Mouse (Mus musculus) neural tube, embryonic 11.5 days (tissue): ENCODE measurements around the gene Haus3. TPM values are rescaled to one million over a fixed set of nuclear protein-coding genes. Genes with fewer than 3 reads are reported as not detected.

ENCODE experiments used
- ATAC-seq: fragments of 200-750 bp; cut with Nextera tagmentation; 2 replicates; pipeline ENCODE4 v1.8.0; 2017; ENCODE audit warnings: moderate number of reproducible peaks, mild to moderate bottlenecking, moderate TSS enrichment, moderate library complexity; ENCODE audit not compliant: insufficient read depth, low FRiP score, low TSS enrichment
- DNase-seq: peaks from one replicate; pipeline ENCODE4 v3.0.0-alpha.2; 2015; ENCODE audit warnings: low spot score
- H3K27ac ChIP-seq: fragments of 300-500 bp; sonication (generic); 2 replicates; pipeline ENCODE4 v1.5.1; 2014; ENCODE audit warnings: low read depth, mild to moderate bottlenecking, low read length
- H3K27me3 ChIP-seq: fragments of 300-500 bp; sonication (generic); 2 replicates; pipeline ENCODE4 v1.6.1; 2014; ENCODE audit warnings: mild to moderate bottlenecking, low read length, mixed read lengths; ENCODE audit not compliant: control insufficient read depth, insufficient read depth
- H3K36me3 ChIP-seq: fragments of 300-500 bp; sonication (generic); 2 replicates; pipeline ENCODE4 v1.6.1; 2014; ENCODE audit warnings: mild to moderate bottlenecking, low read length, moderate library complexity, mixed read lengths; ENCODE audit not compliant: control insufficient read depth, insufficient read depth
- H3K4me1 ChIP-seq: fragments of 300-500 bp; sonication (generic); 2 replicates; pipeline ENCODE4 v1.6.1; 2014; ENCODE audit warnings: low read length, mixed read lengths; ENCODE audit not compliant: control insufficient read depth, insufficient read depth
- H3K4me2 ChIP-seq: fragments of 300-500 bp; sonication (generic); 2 replicates; pipeline ENCODE4 v1.6.1; 2014; ENCODE audit warnings: low read depth, mild to moderate bottlenecking, moderate library complexity
- H3K4me3 ChIP-seq: fragments of 300-500 bp; sonication (generic); 2 replicates; pipeline ENCODE4 v1.5.1; 2014; ENCODE audit warnings: low read depth, low read length
- H3K9ac ChIP-seq: fragments of 300-500 bp; sonication (generic); 2 replicates; pipeline ENCODE4 v1.6.1; 2014; ENCODE audit warnings: mild to moderate bottlenecking, low read length
- H3K9me3 ChIP-seq: fragments of 300-500 bp; sonication (generic); 2 replicates; pipeline ENCODE4 v1.6.1; 2016; ENCODE audit warnings: low read length; ENCODE audit not compliant: control insufficient read depth
- WGBS: fragments of 180-500 bp; shearing (Covaris S2); extraction: QIAGEN DNeasy Blood & Tissue Kit; methylation state at CpG from one replicate; pipeline ENCODE4 v1.1.7; 2014; 5-methylcytosine and 5-hydroxymethylcytosine counted together
- polyA plus RNA-seq: library from polyadenylated mRNA; unstranded; fragments of >200 nt; fragmentation: Nextera tagmentation; extraction: Ambion mirVana; gene quantifications from 2 replicates; pipeline ENCODE4 v1.2.1, GENCODE M21; 2014

Gene Haus3
- polyA plus RNA-seq, 1 experiment from 2014 or later: 40.6 TPM

GRCm38 (mm10) chr5:34170726-34171125 lies 1.4 kb upstream of the Haus3 start:
- no peaks in the 10 kb centered on the region; the same call in none of the 2 replicates for H3K36me3 ChIP-seq
- peaks cover 8% of the 10 kb centered on the region; the same call in 1 of the 2 replicates for H3K4me1 ChIP-seq
- H3K27ac ChIP-seq: no peak overlapping the region
- DNase-seq (no peak), ATAC-seq (no peak)
- H3K4me3 ChIP-seq: no peak overlapping the region
- no peak overlapping the region for H3K4me2 ChIP-seq
- H3K9ac ChIP-seq: no peak overlapping the region
- H3K9me3 ChIP-seq: no peaks in the 10 kb centered on the region
- 92% methylated on average over 4 of the region's 4 CpGs for WGBS
- no peaks in the 10 kb centered on the region for H3K27me3 ChIP-seq

- Histone ChIP-seq H3K4me1 (peaks cover 8% of the 10 kb centered on the region; the same call in 1 of the 2 replicates), H3K27me3 (no peaks in the 10 kb centered on the region), H3K9me3 (no peaks in the 10 kb centered on the region), H3K36me3 (no peaks in the 10 kb centered on the region; the same call in 1 of the 2 replicates), H3K9ac (peak overlapping the region; percentile 61), H3K27ac (peak overlapping the region; percentile 87), H3K4me3 (peak overlapping the region; percentile 77), H3K4me2 (peak overlapping the region; percentile 41)
- 84% methylated on average over 3 of the region's 3 CpGs for WGBS
- no peak for ATAC-seq
- no peak for DNase-seq
These were observed 627 bp upstream of the Haus3 start for GRCm38 (mm10) chr5:34169954-34170353.

GRCm38 (mm10) chr5:34167857-34168256 lies 1.5 kb downstream of the Haus3 start:
- H3K9me3 ChIP-seq: no peaks in the 10 kb centered on the region
- H3K9ac ChIP-seq: no peak overlapping the region
- peaks cover 8% of the 10 kb centered on the region; the same call in 1 of the 2 replicates for H3K4me1 ChIP-seq
- 0 out of 2 replicates have a peak, but pooled peaks cover 2% of the 10 kb centered on the region for H3K36me3 ChIP-seq
- H3K4me2 ChIP-seq: peak overlapping the region; percentile 5; the same call in 1 of the 2 replicates
- H3K27me3 ChIP-seq: no peaks in the 10 kb centered on the region
- 83% methylated on average over 4 of the region's 4 CpGs for WGBS
- no peak overlapping the region for H3K27ac ChIP-seq
- DNase-seq: no peak
- no peak overlapping the region; the same call in 1 of the 2 replicates for H3K4me3 ChIP-seq
- ATAC-seq: no peak

- WGBS: 93% methylated on average over 4 of the region's 4 CpGs
- Histone ChIP-seq H3K27ac (no peak overlapping the region), H3K4me3 (no peak overlapping the region), H3K4me2 (no peak overlapping the region), H3K9me3 (no peaks in the 10 kb centered on the region), H3K27me3 (no peaks in the 10 kb centered on the region), H3K36me3 (0 out of 2 replicates have a peak, but pooled peaks cover 2% of the 10 kb centered on the region), H3K9ac (no peak overlapping the region), H3K4me1 (peaks cover 8% of the 10 kb centered on the region; the same call in 1 of the 2 replicates)
- DNase-seq: no peak
- ATAC-seq: no peak
These were observed 3.5 kb downstream of the Haus3 start for GRCm38 (mm10) chr5:34165793-34166192.

- ATAC-seq: no peak
- Histone ChIP-seq H3K27ac (no peak overlapping the region), H3K27me3 (no peaks in the 10 kb centered on the region), H3K9me3 (no peaks in the 10 kb centered on the region), H3K36me3 (no peaks in the 10 kb centered on the region), H3K9ac (no peak overlapping the region), H3K4me2 (no peak overlapping the region), H3K4me1 (no peaks in the 10 kb centered on the region), H3K4me3 (no peak overlapping the region)
- no peak for DNase-seq
These were observed 20.9 kb downstream of the Haus3 start for GRCm38 (mm10) chr5:34148476-34148875.

GRCm38 (mm10) chr5:34147554-34147953 lies 21.8 kb downstream of the Haus3 start:
- 89% methylated on average over 3 of the region's 3 CpGs for WGBS
- no peak overlapping the region for H3K27ac ChIP-seq
- ATAC-seq (no peak), DNase-seq (no peak)
- H3K4me1 ChIP-seq: no peaks in the 10 kb centered on the region
- H3K9ac ChIP-seq: no peak overlapping the region
- H3K9me3 ChIP-seq: no peaks in the 10 kb centered on the region
- H3K4me2 ChIP-seq: no peak overlapping the region
- no peaks in the 10 kb centered on the region for H3K27me3 ChIP-seq
- no peak overlapping the region for H3K4me3 ChIP-seq
- no peaks in the 10 kb centered on the region for H3K36me3 ChIP-seq

- no peak for ATAC-seq
- no peak overlapping the region for H3K4me2 ChIP-seq
- H3K4me3 ChIP-seq: no peak overlapping the region
- H3K9ac ChIP-seq: no peak overlapping the region
- H3K9me3 ChIP-seq: no peaks in the 10 kb centered on the region
- no peaks in the 10 kb centered on the region for H3K4me1 ChIP-seq
- no peaks in the 10 kb centered on the region for H3K36me3 ChIP-seq
- WGBS: 3% methylated on average over 1 of the region's 1 CpGs
- peak; percentile 10 for DNase-seq
- H3K27ac ChIP-seq: no peak overlapping the region
- no peaks in the 10 kb centered on the region for H3K27me3 ChIP-seq
These were observed 29.6 kb downstream of the Haus3 start for GRCm38 (mm10) chr5:34139751-34140150.

GRCm38 (mm10) chr5:34132731-34133130 lies 36.6 kb downstream of the Haus3 start:
- Histone ChIP-seq H3K9me3 (no peaks in the 10 kb centered on the region), H3K36me3 (no peaks in the 10 kb centered on the region), H3K27ac (no peak overlapping the region), H3K4me2 (no peak overlapping the region), H3K4me3 (no peak overlapping the region), H3K9ac (no peak overlapping the region), H3K4me1 (no peaks in the 10 kb centered on the region), H3K27me3 (no peaks in the 10 kb centered on the region)
- WGBS: 78% methylated on average over 2 of the region's 2 CpGs
- DNase-seq (no peak), ATAC-seq (no peak)

- H3K27me3 ChIP-seq: no peaks in the 10 kb centered on the region
- WGBS: 38% methylated on average over 1 of the region's 1 CpGs
- no peaks in the 10 kb centered on the region for H3K9me3 ChIP-seq
- H3K4me3 ChIP-seq: no peak overlapping the region
- H3K36me3 ChIP-seq: no peaks in the 10 kb centered on the region
- ATAC-seq (no peak), DNase-seq (no peak)
- H3K4me2 ChIP-seq: no peak overlapping the region
- H3K4me1 ChIP-seq: no peaks in the 10 kb centered on the region
- H3K9ac ChIP-seq: no peak overlapping the region
- no peak overlapping the region for H3K27ac ChIP-seq
These were observed 45.2 kb downstream of the Haus3 start for GRCm38 (mm10) chr5:34124131-34124530.
